Comparison of ENCODE assay signal across 13 mouse cellular contexts in genomic region chr10:111160540-111160939, GRCm38 (mm10).
"Had no signal": no experiment of that assay in that cellular context is flagged by ENCODE, and none has a peak within 500 bp of the region (broad histone marks: within the 10 kb centered on the region; RNA-seq: fewer than 3 reads in every experiment).

No protein-coding gene starts in this region.

- H3K27me3 ChIP-seq: limb, embryonic 13.5 days; liver, embryonic 15.5 days; stomach, embryonic 15.5 days had no signal

- H3K4me3 ChIP-seq: layer of hippocampus, adult 2 months; limb, embryonic 10.5 days; limb, embryonic 13.5 days; liver, embryonic 15.5 days; stomach, embryonic 15.5 days had no signal

- H3K9me3 ChIP-seq: limb, embryonic 10.5 days; limb, embryonic 13.5 days; liver, embryonic 15.5 days; stomach, embryonic 15.5 days had no signal

- H3K4me2 ChIP-seq: limb, embryonic 13.5 days; liver, embryonic 15.5 days; stomach, embryonic 15.5 days had no signal

- H3K27ac ChIP-seq: layer of hippocampus, adult 2 months; limb, embryonic 10.5 days; limb, embryonic 13.5 days; liver, embryonic 15.5 days; stomach, embryonic 15.5 days had no signal

- H3K9ac ChIP-seq: limb, embryonic 13.5 days; liver, embryonic 15.5 days; stomach, embryonic 15.5 days had no signal

- H3K4me1 ChIP-seq: stomach, embryonic 15.5 days had no signal

- DNase-seq: kidney, postnatal 14 days; liver; lung, adult 2 months; lung, postnatal 14 days; lung, postnatal 4 days; midbrain, embryonic 14.5 days; thymus, postnatal 25 days had no signal

- H3K36me3 ChIP-seq: limb, embryonic 10.5 days; limb, embryonic 13.5 days; liver, embryonic 15.5 days; stomach, embryonic 15.5 days had no signal

- ATAC-seq: inflammation-experienced regulatory T-cells, adult 6 months had no signal
